Mouse (Mus musculus) G1E (cell line): ENCODE data around the gene Gm7358.
"Not testable (repeated sequence)": the region's sequence is repeated elsewhere in the genome, so short reads cannot be mapped to it uniquely, and the experiment has no call there.

Experiments
- CTCF ChIP-seq: IDR thresholded peaks from 2 replicates; pipeline ENCODE4 v1.5.1; 2012; ENCODE audit warnings: low read depth, low read length, inconsistent platforms, mixed read lengths
- GATA1 ChIP-seq: IDR thresholded peaks from 2 replicates; pipeline ENCODE4 v1.6.1; 2012; ENCODE audit warnings: borderline replicate concordance, low read length, inconsistent platforms, mixed read lengths
- GATA2 ChIP-seq: IDR thresholded peaks from 2 replicates; pipeline ENCODE4 v1.6.1; 2012; ENCODE audit warnings: low read depth, low read length, inconsistent platforms, borderline replicate concordance
- POLR2AphosphoS5 ChIP-seq: IDR thresholded peaks from 2 replicates; pipeline ENCODE4 v1.6.1; 2012; ENCODE audit warnings: low read depth, low read length, inconsistent platforms; ENCODE audit not compliant: insufficient replicate concordance

- not testable (repeated sequence) for TF ChIP-seq CTCF, GATA2, GATA1, POLR2AphosphoS5
Measured at GRCm38 (mm10) chr17:14037012-14037411, 22.3 kb downstream of the Gm7358 start.
